Mouse (Mus musculus): ENCODE data around the gene Izumo4. TPM values are rescaled to one million over a fixed set of nuclear protein-coding genes. Genes with fewer than 3 reads are reported as not detected.

Gene Izumo4
- polyA plus RNA-seq, 1 experiment from 2014 or later = 10.5 TPM

DNA sequence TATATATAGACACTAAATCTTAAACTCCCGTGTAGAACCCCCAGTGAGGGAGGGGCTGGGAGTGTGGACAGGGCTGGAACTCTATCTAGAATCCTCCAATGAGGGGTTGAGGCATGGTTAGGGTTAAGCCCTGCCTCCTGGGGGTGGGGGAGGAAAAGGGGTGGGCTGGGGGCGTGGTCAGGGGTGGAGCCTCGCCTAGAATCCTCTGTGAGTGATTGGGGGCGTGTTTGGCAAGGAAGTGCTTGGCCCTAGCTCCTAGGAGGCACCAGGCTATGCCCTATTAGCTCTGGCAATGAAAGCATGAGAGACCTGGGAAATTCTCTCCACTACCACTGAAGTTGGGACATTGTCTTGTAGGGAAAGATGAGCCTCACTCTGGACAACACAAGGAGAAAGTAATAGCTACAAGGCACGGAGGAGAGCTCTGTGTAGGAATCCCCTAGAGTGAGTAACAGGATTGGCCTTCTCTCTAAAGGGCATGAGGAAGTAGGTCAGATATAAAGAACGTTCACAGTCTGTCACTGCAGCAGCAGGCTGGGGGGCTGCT is 50.2 kb downstream of the Izumo4 start:
- WGBS = 7% methylated on average over 6 of the region's 6 CpGs
- peak; percentile 92 for DNase-seq (ENCODE audit: low spot score)

DNA sequence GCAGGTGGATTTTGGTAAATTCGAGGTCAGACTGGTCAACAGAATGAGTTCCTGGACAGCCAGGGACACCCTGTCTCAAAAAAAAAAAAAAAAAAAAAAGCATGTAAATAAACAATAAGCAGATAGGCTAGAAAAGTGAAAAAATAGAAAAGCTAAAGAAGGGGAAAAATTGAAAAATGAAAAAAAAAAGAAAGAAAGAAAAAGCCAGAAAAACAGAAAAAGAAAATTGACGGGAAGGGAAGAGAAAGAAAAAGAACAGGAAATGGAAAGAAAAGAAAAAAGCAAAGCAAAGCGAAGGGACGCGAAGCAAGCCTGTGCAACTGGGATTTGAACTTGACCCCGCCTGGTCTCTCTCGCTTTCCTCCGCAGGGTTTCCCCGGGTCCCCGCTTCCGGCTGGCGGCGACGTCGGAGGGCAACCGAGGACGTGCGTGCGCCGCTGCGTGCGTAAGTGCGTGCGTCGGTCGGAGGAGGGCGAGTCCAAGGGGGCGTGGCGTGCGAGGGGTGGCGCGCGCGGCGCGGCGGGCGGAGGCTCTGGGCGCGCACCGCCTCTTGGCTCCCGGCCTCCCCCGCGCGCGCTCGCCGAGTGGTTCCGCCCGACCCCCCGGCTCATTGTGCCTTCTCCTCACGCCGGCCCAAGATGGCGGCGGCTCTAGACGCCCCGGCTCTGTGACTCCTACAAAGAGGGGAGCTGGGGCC is 52.8 kb downstream of the Izumo4 start, which contains the start of gene Dot1l:
Dot1l (plus strand) TSS at position 613 of the 697 bp plus-strand sequence.
- peak; percentile 99 for DNase-seq (ENCODE audit: low spot score)
- Histone ChIP-seq H3K4me1 (peaks cover 63% of the 10 kb centered on the region), H3K27me3 (replicated peaks; ENCODE audit: low read depth, poor library complexity, severe bottlenecking) (no peaks in the 10 kb centered on the region), H3K9me3 (no peaks in the 10 kb centered on the region), H3K36me3 (replicated peaks) (no peaks in the 10 kb centered on the region), H3K4me3 (peak within 1 kb of the TSS; percentile 99), H3K27ac (replicated peaks) (peak within 1 kb of the TSS; percentile 99)
- WGBS = 1% methylated on average over 57 of the region's 57 CpGs

More for the DNA sequence above, 50.2 kb downstream of the Izumo4 start:
- Histone ChIP-seq H3K27me3 (replicated peaks; ENCODE audit: low read depth, poor library complexity, severe bottlenecking) (no peaks in the 10 kb centered on the region), H3K4me1 (peaks cover 44% of the 10 kb centered on the region), H3K9me3 (no peaks in the 10 kb centered on the region), H3K27ac (replicated peaks) (no peak overlapping the region; the same call in 1 of the 2 replicates), H3K4me3 (peak overlapping the region; percentile 48), H3K36me3 (replicated peaks) (no peaks in the 10 kb centered on the region)

Other genes with a start within 250 kb of the Izumo4 start
- 0.17 and 0.58 TPM in 2 replicates for gene Onecut3, start 207.3 kb upstream of the Izumo4 start, polyA plus RNA-seq (2016; fragmentation: Nextera tagmentation; extraction: Ambion mirVana)
- gene Atp8b3, start 163.1 kb upstream of the Izumo4 start, polyA plus RNA-seq (2016; fragmentation: Nextera tagmentation; extraction: Ambion mirVana) = 0.51 and 0.75 TPM in 2 replicates
- gene Rexo1, start 140.6 kb upstream of the Izumo4 start, polyA plus RNA-seq (2016; fragmentation: Nextera tagmentation; extraction: Ambion mirVana) = 34.7 and 35.0 TPM in 2 replicates
- 8.5 TPM in 2 replicates for gene Klf16, start 124.9 kb upstream of the Izumo4 start, polyA plus RNA-seq (2016; fragmentation: Nextera tagmentation; extraction: Ambion mirVana)
- 79.8 and 84.9 TPM in 2 replicates for gene Abhd17a, start 111.8 kb upstream of the Izumo4 start, polyA plus RNA-seq (2016; fragmentation: Nextera tagmentation; extraction: Ambion mirVana)
- gene Scamp4, start 99.3 kb upstream of the Izumo4 start, polyA plus RNA-seq (2016; fragmentation: Nextera tagmentation; extraction: Ambion mirVana) = 84.8 and 88.2 TPM in 2 replicates
- gene Adat3, start 99.3 kb upstream of the Izumo4 start, polyA plus RNA-seq (2016; fragmentation: Nextera tagmentation; extraction: Ambion mirVana) = 10.9 and 14.1 TPM in 2 replicates
- 5.7 and 6.4 TPM in 2 replicates for gene Gm49322, start 96.2 kb upstream of the Izumo4 start, polyA plus RNA-seq (2016; fragmentation: Nextera tagmentation; extraction: Ambion mirVana)
- 198 TPM in 2 replicates for gene Csnk1g2, start 79.3 kb upstream of the Izumo4 start, polyA plus RNA-seq (2016; fragmentation: Nextera tagmentation; extraction: Ambion mirVana)
- gene Btbd2, start 45.1 kb upstream of the Izumo4 start, polyA plus RNA-seq (2016; fragmentation: Nextera tagmentation; extraction: Ambion mirVana) = 83.2 and 84.8 TPM in 2 replicates
- 118 and 119 TPM in 2 replicates for gene Mknk2, start 24.1 kb upstream of the Izumo4 start, polyA plus RNA-seq (2016; fragmentation: Nextera tagmentation; extraction: Ambion mirVana)
- 54.4 and 54.7 TPM in 2 replicates for gene Mob3a, start 207 bp upstream of the Izumo4 start, polyA plus RNA-seq (2016; fragmentation: Nextera tagmentation; extraction: Ambion mirVana)
- 60.5 and 61.5 TPM in 2 replicates for gene Ap3d1, start 40.1 kb downstream of the Izumo4 start, polyA plus RNA-seq (2016; fragmentation: Nextera tagmentation; extraction: Ambion mirVana)
- 23.5 and 25.0 TPM in 2 replicates for gene Dot1l, start 53.0 kb downstream of the Izumo4 start, polyA plus RNA-seq (2016; fragmentation: Nextera tagmentation; extraction: Ambion mirVana)
- gene Sf3a2, start 96.0 kb downstream of the Izumo4 start, polyA plus RNA-seq (2016; fragmentation: Nextera tagmentation; extraction: Ambion mirVana) = 114 and 127 TPM in 2 replicates
- gene Plekhj1, start 96.4 kb downstream of the Izumo4 start, polyA plus RNA-seq (2016; fragmentation: Nextera tagmentation; extraction: Ambion mirVana) = 181 and 184 TPM in 2 replicates
- gene Amh, start 103.1 kb downstream of the Izumo4 start, polyA plus RNA-seq (2016; fragmentation: Nextera tagmentation; extraction: Ambion mirVana) = 0.11 and 0.17 TPM in 2 replicates
- gene Jsrp1, start 111.3 kb downstream of the Izumo4 start, polyA plus RNA-seq (2016; fragmentation: Nextera tagmentation; extraction: Ambion mirVana) = 0.26 and 0.52 TPM in 2 replicates
- 2,205 and 2,316 TPM in 2 replicates for gene Oaz1, start 124.5 kb downstream of the Izumo4 start, polyA plus RNA-seq (2016; fragmentation: Nextera tagmentation; extraction: Ambion mirVana)
- 1.3 and 1.6 TPM in 2 replicates for gene Lingo3, start 141.9 kb downstream of the Izumo4 start, polyA plus RNA-seq (2016; fragmentation: Nextera tagmentation; extraction: Ambion mirVana)
- gene Lsm7, start 153.0 kb downstream of the Izumo4 start, polyA plus RNA-seq (2016; fragmentation: Nextera tagmentation; extraction: Ambion mirVana) = 364 TPM in 2 replicates
- 45.2 and 45.3 TPM in 2 replicates for gene Sppl2b, start 153.1 kb downstream of the Izumo4 start, polyA plus RNA-seq (2016; fragmentation: Nextera tagmentation; extraction: Ambion mirVana)
- gene Tmprss9, start 169.7 kb downstream of the Izumo4 start, polyA plus RNA-seq (2016; fragmentation: Nextera tagmentation; extraction: Ambion mirVana) = 0.06 and 0.10 TPM in 2 replicates
- 349 and 359 TPM in 2 replicates for gene Timm13, start 198.8 kb downstream of the Izumo4 start, polyA plus RNA-seq (2016; fragmentation: Nextera tagmentation; extraction: Ambion mirVana)
- 82.7 and 83.1 TPM in 2 replicates for gene Lmnb2, start 216.1 kb downstream of the Izumo4 start, polyA plus RNA-seq (2016; fragmentation: Nextera tagmentation; extraction: Ambion mirVana)
- gene Gadd45b, start 227.9 kb downstream of the Izumo4 start, polyA plus RNA-seq (2016; fragmentation: Nextera tagmentation; extraction: Ambion mirVana) = 6.5 and 6.8 TPM in 2 replicates

Data from embryonic facial prominence, embryonic 10.5 days (tissue).